Mouse (Mus musculus) activated CD4-positive, CD25-positive, alpha-beta regulatory T cell, adult 9 weeks (primary cell): ENCODE results near the gene Gm3033. TPM values are rescaled to one million over a fixed set of nuclear protein-coding genes. Genes with fewer than 3 reads are reported as not detected.

Experiments
- polyA plus RNA-seq: library from polyadenylated mRNA; unstranded; fragments of 100-300 nt; shearing (Covaris generic); gene quantifications from one replicate; pipeline ENCODE4 v1.2.1, GENCODE M21; 2017

The Gm3033 gene
- polyA plus RNA-seq = not detected

GRCm38 (mm10) chr14:3845945-3846344 lies at the start of gene Gm3033:
TSS of gene Gm3033 (plus strand) at chr14:3846245.

DNA sequence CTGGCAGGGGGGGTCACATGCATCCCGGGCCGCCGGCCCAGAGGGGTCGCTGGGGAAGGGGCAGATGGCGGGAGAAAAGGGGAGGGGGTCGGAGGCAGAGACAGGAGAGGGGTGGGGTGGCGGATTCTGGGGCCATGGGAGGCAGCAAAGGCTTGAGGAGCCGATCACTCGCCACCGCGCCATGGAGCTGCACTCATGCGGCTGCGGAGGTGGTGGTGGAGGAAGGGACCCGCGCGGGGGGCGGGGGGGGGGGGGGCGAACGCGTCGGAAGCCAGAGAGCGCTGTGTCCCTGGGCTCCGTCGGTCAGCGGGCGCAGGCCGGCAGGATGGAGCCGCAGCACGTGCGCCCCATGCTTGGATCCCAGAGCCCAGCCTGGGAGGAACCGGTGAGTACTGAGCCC lies 36.3 kb upstream of the Gm3033 start, which contains the start of gene Gm3002:
Gene Gm3002 (plus strand): TSS at position 301 of the 400 bp plus-strand sequence.

GRCm38 (mm10) chr14:3883872-3884271 lies 37.8 kb downstream of the Gm3033 start, which contains the start of gene Gm2916:
TSS of gene Gm2916 (plus strand) at chr14:3884172.

Other genes with a start within 250 kb of the Gm3033 start
- not detected for gene Gm3012, start 211.7 kb upstream of the Gm3033 start, polyA plus RNA-seq
- 6.4 TPM for gene Gm3020, start 194.2 kb upstream of the Gm3033 start, polyA plus RNA-seq
- not detected for gene Gm3043, start 157.5 kb upstream of the Gm3033 start, polyA plus RNA-seq
- gene Gm3002, start 36.2 kb upstream of the Gm3033 start, polyA plus RNA-seq = 0.76 TPM
- gene Gm2916, start 37.9 kb downstream of the Gm3033 start, polyA plus RNA-seq = 0.27 TPM
- not detected for gene Gm3029, start 85.5 kb downstream of the Gm3033 start, polyA plus RNA-seq
- gene Gm3095, start 117.3 kb downstream of the Gm3033 start, polyA plus RNA-seq = 0.46 TPM
- gene Gm3099, start 152.1 kb downstream of the Gm3033 start, polyA plus RNA-seq = not detected
- 1.4 TPM for gene Gm5796, start 177.7 kb downstream of the Gm3033 start, polyA plus RNA-seq
- gene Gm3115, start 237.9 kb downstream of the Gm3033 start, polyA plus RNA-seq = not detected